Comparison of ENCODE assay signal across 10 mouse cellular contexts in the genomic region with DNA sequence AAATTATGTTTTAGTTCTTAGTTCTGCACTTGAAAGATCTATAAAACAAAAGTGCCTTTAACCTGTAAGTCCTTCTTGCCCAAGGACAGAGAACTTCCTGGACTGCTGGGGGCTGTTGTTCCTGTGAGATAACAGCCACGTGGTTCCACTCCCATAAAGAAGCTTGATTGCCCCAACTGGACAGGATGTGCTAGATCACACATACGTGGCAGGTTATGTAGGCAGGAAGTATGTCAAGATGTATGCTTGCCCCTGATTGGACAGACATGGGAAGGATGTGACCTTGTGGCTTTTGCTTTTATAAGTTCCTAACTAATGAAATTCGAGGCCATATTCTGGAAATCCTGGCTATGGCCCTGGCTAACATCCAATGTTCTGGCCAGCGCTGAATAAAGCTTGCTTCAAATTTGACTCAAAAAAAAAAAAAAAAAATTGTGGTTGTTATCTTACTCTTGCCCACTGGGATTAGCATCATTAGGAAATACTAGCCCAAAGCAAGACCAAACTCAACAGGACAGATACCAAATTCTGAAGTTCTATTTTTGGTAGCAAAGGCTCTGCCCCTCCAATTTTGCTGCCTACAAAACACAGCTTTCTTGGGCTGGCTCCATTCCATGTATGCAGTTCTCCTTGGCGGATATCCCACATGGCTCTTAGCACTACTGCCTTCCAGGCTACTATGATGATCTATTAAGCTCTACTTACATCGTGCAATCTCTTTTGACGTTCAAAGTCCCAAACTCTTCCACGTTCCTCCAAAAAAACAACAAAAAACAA. TPM values are rescaled to one million over a fixed set of nuclear protein-coding genes. Genes with fewer than 3 reads are reported as not detected.
DNase-seq lines count a peak whose midpoint lies in the region; ATAC-seq lines count a peak whose summit lies in the region.
"Had no signal": no experiment of that assay in that cellular context is flagged by ENCODE, and none has a peak within 500 bp of the region (broad histone marks: within the 10 kb centered on the region; RNA-seq: fewer than 3 reads in every experiment).

No protein-coding gene starts in this region.

- H3K9me3 ChIP-seq in midbrain, embryonic 11.5 days (ENCODE audit: control insufficient read depth, low read length): no peaks in the 10 kb centered on the region
- H3K9me3 ChIP-seq: embryonic facial prominence, embryonic 12.5 days; neural tube, embryonic 13.5 days had no signal

- H3K9ac ChIP-seq in midbrain, embryonic 11.5 days (ENCODE audit: low read length): no peak overlapping the region
- H3K9ac ChIP-seq: embryonic facial prominence, embryonic 12.5 days; neural tube, embryonic 13.5 days had no signal

- intact Hi-C loops in left cerebral cortex, postnatal 4 days (cut with DNase I): no loop called here

- H3K27me3 ChIP-seq in midbrain, embryonic 11.5 days (ENCODE audit: control insufficient read depth, insufficient read depth, low read length): no peaks in the 10 kb centered on the region
- H3K27me3 ChIP-seq: embryonic facial prominence, embryonic 12.5 days; neural tube, embryonic 13.5 days had no signal

- 86% methylated on average over 8 of the region's 8 CpGs for WGBS in midbrain, embryonic 11.5 days

- no peak for ATAC-seq in cerebellum, adult (ENCODE audit: insufficient number of reproducible peaks, low FRiP score, low TSS enrichment)
- ATAC-seq in granulocyte monocyte progenitor cell, adult 5-6 weeks (replicated peaks; ENCODE audit: poor library complexity, severe bottlenecking): peak; percentile 19
- peak; percentile 12 for ATAC-seq in megakaryocyte progenitor cell, adult 5-6 weeks (replicated peaks; ENCODE audit: poor library complexity)
- no peak for ATAC-seq in midbrain, embryonic 11.5 days (ENCODE audit: low FRiP score)
- no peak for ATAC-seq in megakaryocyte-erythroid progenitor cell, adult 5-6 weeks (replicated peaks; ENCODE audit: low FRiP score, low TSS enrichment, poor library complexity, severe bottlenecking)

- H3K27ac ChIP-seq in midbrain, embryonic 11.5 days (ENCODE audit: low read depth, low read length): no peak overlapping the region
- H3K27ac ChIP-seq: embryonic facial prominence, embryonic 12.5 days; neural tube, embryonic 13.5 days had no signal

- H3K4me1 ChIP-seq in midbrain, embryonic 11.5 days (ENCODE audit: control insufficient read depth, insufficient read depth, low read length): no peaks in the 10 kb centered on the region
- H3K4me1 ChIP-seq: embryonic facial prominence, embryonic 12.5 days had no signal

- H3K4me3 ChIP-seq in midbrain, embryonic 11.5 days (ENCODE audit: low read depth, low read length): no peak overlapping the region
- H3K4me3 ChIP-seq: embryonic facial prominence, embryonic 12.5 days; neural tube, embryonic 13.5 days had no signal

- peak; percentile 67 to 71 for DNase-seq in cerebellum, postnatal 10 days
- DNase-seq in left cerebral cortex, postnatal 4 days: peak; percentile 29
- no peak for DNase-seq in left cerebral cortex, adult 9 months (ENCODE audit: low spot score in 2 of 2)
- no peak for DNase-seq in midbrain, embryonic 11.5 days (ENCODE audit: low spot score, missing footprints)

- H3K4me2 ChIP-seq in midbrain, embryonic 11.5 days: no peak overlapping the region
- H3K4me2 ChIP-seq: embryonic facial prominence, embryonic 12.5 days; neural tube, embryonic 13.5 days had no signal

- no peaks in the 10 kb centered on the region for H3K36me3 ChIP-seq in midbrain, embryonic 11.5 days (ENCODE audit: control insufficient read depth, insufficient read depth, low read length)
- H3K36me3 ChIP-seq: embryonic facial prominence, embryonic 12.5 days; neural tube, embryonic 13.5 days had no signal

RNA-seq across cellular contexts. Expression of a gene that starts 3.7 kb away (rescaled TPM):
- total RNA-seq in left cerebral cortex, postnatal 4 days (2021): 100 to 1,000 TPM; 187 to 226 TPM
- total RNA-seq in granulocyte monocyte progenitor cell, adult 5-6 weeks (2014; fragmentation: Nextera tagmentation): 1,151 and 1,351 TPM in 2 replicates
- 1,517 and 1,875 TPM in 2 replicates for total RNA-seq in granulocyte monocyte progenitor cell, adult 5-6 weeks (2017)
- total RNA-seq in megakaryocyte progenitor cell, adult 5-6 weeks (2015): 1,493 and 1,629 TPM in 2 replicates
- total RNA-seq in megakaryocyte progenitor cell, adult 5-6 weeks (2017): 1,461 and 1,542 TPM in 2 replicates
- polyA plus RNA-seq in midbrain, embryonic 11.5 days (2014; fragmentation: Nextera tagmentation; extraction: Ambion mirVana): 3,387 and 3,446 TPM in 2 replicates
- 1,513 and 1,536 TPM in 2 replicates for total RNA-seq in megakaryocyte-erythroid progenitor cell, adult 5-6 weeks (2014; fragmentation: Nextera tagmentation)
- 915 and 1,060 TPM in 2 replicates for total RNA-seq in megakaryocyte-erythroid progenitor cell, adult 5-6 weeks (2017)

RNA-seq across cellular contexts. Expression of a gene that starts 6.9 kb away (rescaled TPM):
- 10 to 100 TPM; 28.3 to 30.1 TPM for total RNA-seq in left cerebral cortex, postnatal 4 days (2021)
- 6.2 and 7.4 TPM in 2 replicates for total RNA-seq in granulocyte monocyte progenitor cell, adult 5-6 weeks (2014; fragmentation: Nextera tagmentation)
- total RNA-seq in granulocyte monocyte progenitor cell, adult 5-6 weeks (2017): 4.8 and 7.1 TPM in 2 replicates
- total RNA-seq in megakaryocyte progenitor cell, adult 5-6 weeks (2015): 4.5 and 7.3 TPM in 2 replicates
- 5.4 and 6.2 TPM in 2 replicates for total RNA-seq in megakaryocyte progenitor cell, adult 5-6 weeks (2017)
- 9.9 and 10.8 TPM in 2 replicates for polyA plus RNA-seq in midbrain, embryonic 11.5 days (2014; fragmentation: Nextera tagmentation; extraction: Ambion mirVana)
- total RNA-seq in megakaryocyte-erythroid progenitor cell, adult 5-6 weeks (2014; fragmentation: Nextera tagmentation): 10.3 and 12.8 TPM in 2 replicates
- total RNA-seq in megakaryocyte-erythroid progenitor cell, adult 5-6 weeks (2017): 7.2 and 9.4 TPM in 2 replicates

RNA-seq across cellular contexts. Expression of a gene that starts 57.7 kb away (rescaled TPM):
- total RNA-seq in left cerebral cortex, postnatal 4 days (2021): 10 to 100 TPM; 69.0 to 73.3 TPM
- 62.4 and 76.7 TPM in 2 replicates for total RNA-seq in granulocyte monocyte progenitor cell, adult 5-6 weeks (2014; fragmentation: Nextera tagmentation)
- total RNA-seq in granulocyte monocyte progenitor cell, adult 5-6 weeks (2017): 69.4 and 87.9 TPM in 2 replicates
- total RNA-seq in megakaryocyte progenitor cell, adult 5-6 weeks (2015): 61.3 and 77.5 TPM in 2 replicates
- 66.2 and 76.7 TPM in 2 replicates for total RNA-seq in megakaryocyte progenitor cell, adult 5-6 weeks (2017)
- polyA plus RNA-seq in midbrain, embryonic 11.5 days (2014; fragmentation: Nextera tagmentation; extraction: Ambion mirVana): 98.7 and 106 TPM in 2 replicates
- total RNA-seq in megakaryocyte-erythroid progenitor cell, adult 5-6 weeks (2014; fragmentation: Nextera tagmentation): 65.7 and 77.2 TPM in 2 replicates
- 81.7 and 82.1 TPM in 2 replicates for total RNA-seq in megakaryocyte-erythroid progenitor cell, adult 5-6 weeks (2017)

Comparison
In these comparisons a context has a peak if more than half of its experiments do, and no peak if none do; other contexts are left out.
1. DNase-seq: peak in cerebellum, postnatal 10 days (2 of 2) and left cerebral cortex, postnatal 4 days (single experiment); none in left cerebral cortex, adult 9 months (0 of 2) and midbrain, embryonic 11.5 days (single experiment).
2. ATAC-seq: peak in granulocyte monocyte progenitor cell, adult 5-6 weeks (single experiment) and megakaryocyte progenitor cell, adult 5-6 weeks (single experiment); none in cerebellum, adult (single experiment), midbrain, embryonic 11.5 days (single experiment) and megakaryocyte-erythroid progenitor cell, adult 5-6 weeks (single experiment).
3. RNA of a gene that starts 3.7 kb away (total RNA-seq): 1,151 to 1,875 TPM in granulocyte monocyte progenitor cell, adult 5-6 weeks, 915 to 1,536 TPM in megakaryocyte-erythroid progenitor cell, adult 5-6 weeks and 1,461 to 1,629 TPM in megakaryocyte progenitor cell, adult 5-6 weeks; 187 to 226 TPM in left cerebral cortex, postnatal 4 days; every median in the first group is over 4 times any median in the second.